Mouse (Mus musculus): Measurements from ENCODE around the gene Olfr913.

Gene Olfr913

DNA sequence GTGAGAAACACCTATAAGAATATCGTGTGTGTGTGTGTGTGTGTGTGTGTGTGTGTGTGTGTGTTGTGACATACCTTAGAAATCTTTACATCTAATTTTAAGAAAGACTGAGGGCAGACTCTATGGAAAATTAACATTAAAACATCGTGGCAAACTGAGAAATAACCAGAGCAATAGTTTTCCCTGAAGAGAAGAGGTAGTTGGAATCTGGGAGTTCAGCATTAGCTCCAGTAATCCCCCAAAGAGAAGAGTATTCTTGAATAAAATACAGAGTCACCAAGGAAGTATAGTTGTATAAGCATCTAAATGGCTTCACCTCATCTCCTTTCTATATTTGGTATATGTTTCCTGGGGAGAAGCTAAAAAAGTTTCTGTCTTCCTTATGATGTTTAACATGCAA, at the start of gene Olfr913:
Olfr913 (plus strand) TSS at position 301 of the 400 bp plus-strand sequence.
- no peak for ATAC-seq (ENCODE audit: low TSS enrichment)

DNA sequence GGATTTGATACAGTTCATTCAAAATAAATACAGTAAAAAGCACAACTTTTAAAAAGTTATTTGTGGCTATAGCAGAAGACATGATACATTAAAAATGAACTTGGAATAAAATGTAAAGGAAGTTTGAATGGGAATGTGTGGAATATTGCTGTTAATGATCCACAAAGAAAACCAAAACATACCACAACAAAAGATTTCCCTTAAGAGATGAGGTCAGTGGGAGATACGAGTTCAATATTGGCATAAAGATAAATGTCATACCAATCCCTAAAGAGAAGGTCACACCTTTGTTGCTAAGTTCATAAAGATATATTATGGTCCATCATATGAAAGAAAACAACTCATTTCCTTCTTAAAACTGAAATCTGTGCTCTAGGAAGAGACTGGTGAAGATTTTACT, 12.7 kb upstream of the Olfr913 start, which contains the start of gene Olfr912:
Olfr912 (plus strand) TSS at position 301 of the 400 bp plus-strand sequence.
- no peak for ATAC-seq (ENCODE audit: low TSS enrichment)

DNA sequence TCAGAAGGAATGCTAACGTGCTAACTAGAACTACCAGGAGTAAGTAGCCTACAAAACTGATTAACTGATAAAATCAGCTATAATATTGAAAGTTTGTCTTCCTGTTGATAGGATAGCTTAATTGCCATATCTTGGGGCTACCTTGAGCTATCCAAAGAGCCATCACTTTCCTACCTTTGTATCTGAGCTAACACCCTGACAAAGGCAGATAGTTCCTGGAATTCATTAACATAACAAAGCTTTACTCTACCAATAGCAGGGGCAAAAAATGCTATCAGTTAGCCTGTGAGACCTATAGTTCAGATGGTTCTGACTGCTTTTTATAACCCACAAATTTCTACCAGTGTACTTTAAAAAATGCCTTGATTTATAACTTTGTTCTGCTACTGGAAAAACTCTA, 1.5 kb upstream of the Olfr913 start:
- no peak for ATAC-seq (ENCODE audit: low TSS enrichment)

DNA sequence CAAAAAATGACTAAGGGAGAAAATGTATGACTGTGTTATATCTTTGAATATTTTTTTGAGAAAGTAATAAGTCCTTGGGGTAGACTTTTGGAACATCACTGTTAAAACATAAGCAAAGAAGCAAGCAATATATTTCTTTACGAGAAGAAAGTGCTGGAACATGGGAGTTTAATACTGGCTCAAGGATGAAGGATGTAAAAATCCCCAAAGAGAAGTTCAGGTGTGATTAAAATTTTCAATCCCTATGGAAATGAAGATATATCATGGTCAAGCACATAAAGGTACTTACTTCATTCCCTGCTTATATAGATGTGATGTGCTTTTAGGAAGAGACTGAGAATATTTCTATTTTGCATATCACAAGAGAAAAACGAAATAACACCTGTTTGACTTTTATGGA, 12.2 kb downstream of the Olfr913 start, which contains the start of gene Olfr914:
Olfr914 (plus strand) TSS at position 301 of the 400 bp plus-strand sequence.
- ATAC-seq (ENCODE audit: low TSS enrichment): no peak

DNA sequence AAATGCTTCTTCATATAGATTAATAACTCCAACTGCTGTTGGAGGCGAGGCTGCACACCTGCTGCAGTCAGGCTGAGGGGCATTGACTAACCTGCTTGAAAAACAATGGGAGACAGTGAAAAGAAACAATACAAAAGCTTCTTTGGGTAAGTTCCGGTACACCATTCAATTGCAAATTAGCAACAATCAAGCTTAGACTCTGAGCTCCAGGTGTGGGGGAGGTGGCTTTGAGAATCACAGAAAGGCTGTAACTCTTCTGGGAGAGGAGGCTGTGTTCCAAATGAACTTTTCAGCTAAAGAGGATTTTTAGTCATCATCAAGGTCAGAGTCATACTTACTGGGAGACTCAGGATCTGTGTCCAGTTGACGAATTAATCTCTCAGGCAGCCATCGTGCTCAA, 39.8 kb downstream of the Olfr913 start:
- no peak for ATAC-seq (ENCODE audit: low TSS enrichment)

All from frontal cortex, adult (tissue).